Mouse (Mus musculus): Measurements from ENCODE around the gene Itgb1. TPM values are rescaled to one million over a fixed set of nuclear protein-coding genes. Genes with fewer than 3 reads are reported as not detected.

Gene Itgb1
- polyA plus RNA-seq, 1 experiment from 2014 or later, result 288 TPM

GRCm38 (mm10) chr8:128675848-128676629, 9.4 kb upstream of the Itgb1 start:
- H3K27me3 ChIP-seq (ENCODE audit: control insufficient read depth, insufficient read depth, low read length), result no peaks in the 10 kb centered on the region
- no peaks in the 10 kb centered on the region for H3K36me3 ChIP-seq (ENCODE audit: control insufficient read depth, insufficient read depth, low read length)
- WGBS, result 78% methylated on average over 3 of the region's 3 CpGs
- no peaks in the 10 kb centered on the region for H3K4me1 ChIP-seq (ENCODE audit: control insufficient read depth, insufficient read depth, low read length)
- no peak overlapping the region for H3K4me2 ChIP-seq (replicated peaks; ENCODE audit: low read depth, low read length)
- no peaks in the 10 kb centered on the region for H3K9me3 ChIP-seq (ENCODE audit: control insufficient read depth, low read length)
- H3K27ac ChIP-seq (ENCODE audit: low read depth, low read length), result no peak overlapping the region
- 0 out of 2 replicates have a peak, but pooled peaks have one; percentile 16 for ATAC-seq (ENCODE audit: low FRiP score, low TSS enrichment)
- no peak overlapping the region for H3K4me3 ChIP-seq (ENCODE audit: low read length)
- no peak overlapping the region for H3K9ac ChIP-seq (ENCODE audit: low read depth, low read length)

GRCm38 (mm10) chr8:128679909-128680308, 5.5 kb upstream of the Itgb1 start:
- 56% methylated on average over 2 of the region's 2 CpGs for WGBS
- no peak overlapping the region for H3K4me3 ChIP-seq (ENCODE audit: low read length)
- H3K9me3 ChIP-seq (ENCODE audit: control insufficient read depth, low read length), result no peaks in the 10 kb centered on the region
- ATAC-seq (ENCODE audit: low FRiP score, low TSS enrichment), result peak; percentile 65
- H3K27ac ChIP-seq (ENCODE audit: low read depth, low read length), result peak overlapping the region; percentile 52
- H3K9ac ChIP-seq (ENCODE audit: low read depth, low read length), result no peak overlapping the region
- no peaks in the 10 kb centered on the region for H3K36me3 ChIP-seq (ENCODE audit: control insufficient read depth, insufficient read depth, low read length)
- H3K27me3 ChIP-seq (ENCODE audit: control insufficient read depth, insufficient read depth, low read length), result no peaks in the 10 kb centered on the region
- H3K4me1 ChIP-seq (ENCODE audit: control insufficient read depth, insufficient read depth, low read length), result 0 out of 2 replicates have a peak, but pooled peaks cover 3% of the 10 kb centered on the region
- H3K4me2 ChIP-seq (replicated peaks; ENCODE audit: low read depth, low read length), result no peak overlapping the region

GRCm38 (mm10) chr8:128680548-128681325, 4.7 kb upstream of the Itgb1 start:
- H3K9ac ChIP-seq (ENCODE audit: low read depth, low read length), result no peak overlapping the region
- peak overlapping the region; percentile 52; the same call in 1 of the 2 replicates for H3K27ac ChIP-seq (ENCODE audit: low read depth, low read length)
- no peaks in the 10 kb centered on the region for H3K9me3 ChIP-seq (ENCODE audit: control insufficient read depth, low read length)
- H3K4me1 ChIP-seq (ENCODE audit: control insufficient read depth, insufficient read depth, low read length), result 0 out of 2 replicates have a peak, but pooled peaks cover 3% of the 10 kb centered on the region
- no peak overlapping the region for H3K4me3 ChIP-seq (ENCODE audit: low read length)
- H3K36me3 ChIP-seq (ENCODE audit: control insufficient read depth, insufficient read depth, low read length), result no peaks in the 10 kb centered on the region
- WGBS, result 91% methylated on average over 2 of the region's 2 CpGs
- no peaks in the 10 kb centered on the region for H3K27me3 ChIP-seq (ENCODE audit: control insufficient read depth, insufficient read depth, low read length)
- no peak overlapping the region for H3K4me2 ChIP-seq (replicated peaks; ENCODE audit: low read depth, low read length)
- ATAC-seq (ENCODE audit: low FRiP score, low TSS enrichment), result no peak

- Histone ChIP-seq H3K36me3 (ENCODE audit: control insufficient read depth, insufficient read depth, low read length) (no peaks in the 10 kb centered on the region), H3K4me2 (replicated peaks; ENCODE audit: low read depth, low read length) (no peak overlapping the region), H3K4me1 (ENCODE audit: control insufficient read depth, insufficient read depth, low read length) (0 out of 2 replicates have a peak, but pooled peaks cover 3% of the 10 kb centered on the region), H3K27me3 (ENCODE audit: control insufficient read depth, insufficient read depth, low read length) (no peaks in the 10 kb centered on the region), H3K4me3 (ENCODE audit: low read length) (no peak overlapping the region), H3K9me3 (ENCODE audit: control insufficient read depth, low read length) (no peaks in the 10 kb centered on the region), H3K27ac (ENCODE audit: low read depth, low read length) (no peak overlapping the region), H3K9ac (ENCODE audit: low read depth, low read length) (no peak overlapping the region)
- no peak for ATAC-seq (ENCODE audit: low FRiP score, low TSS enrichment)
- 93% methylated on average over 3 of the region's 3 CpGs for whole genome bisulfite sequencing
These were observed 3.5 kb upstream of the Itgb1 start for GRCm38 (mm10) chr8:128681970-128682369.

GRCm38 (mm10) chr8:128684609-128685506, 596 bp upstream of the Itgb1 start:
- 8% methylated on average over 25 of the region's 25 CpGs for WGBS
- no peaks in the 10 kb centered on the region for H3K9me3 ChIP-seq (ENCODE audit: control insufficient read depth, low read length)
- H3K27ac ChIP-seq (ENCODE audit: low read depth, low read length), result peak overlapping the region; percentile 99
- peak; percentile 38; the same call in 1 of the 2 replicates for ATAC-seq (ENCODE audit: low FRiP score, low TSS enrichment)
- peaks cover 15% of the 10 kb centered on the region; the same call in 1 of the 2 replicates for H3K4me1 ChIP-seq (ENCODE audit: control insufficient read depth, insufficient read depth, low read length)
- peak overlapping the region; percentile 99 for H3K9ac ChIP-seq (ENCODE audit: low read depth, low read length)
- H3K4me3 ChIP-seq (ENCODE audit: low read length), result peak overlapping the region; percentile 93
- H3K36me3 ChIP-seq (ENCODE audit: control insufficient read depth, insufficient read depth, low read length), result no peaks in the 10 kb centered on the region
- H3K27me3 ChIP-seq (ENCODE audit: control insufficient read depth, insufficient read depth, low read length), result no peaks in the 10 kb centered on the region
- H3K4me2 ChIP-seq (replicated peaks; ENCODE audit: low read depth, low read length), result peak overlapping the region; percentile 76

- Histone ChIP-seq H3K4me3 (ENCODE audit: low read length) (peak overlapping the region; percentile 93), H3K27ac (ENCODE audit: low read depth, low read length) (peak overlapping the region; percentile 99; the same call in 1 of the 2 replicates), H3K27me3 (ENCODE audit: control insufficient read depth, insufficient read depth, low read length) (no peaks in the 10 kb centered on the region), H3K9ac (ENCODE audit: low read depth, low read length) (peak overlapping the region; percentile 99), H3K4me1 (ENCODE audit: control insufficient read depth, insufficient read depth, low read length) (peaks cover 19% of the 10 kb centered on the region), H3K4me2 (replicated peaks; ENCODE audit: low read depth, low read length) (peak overlapping the region; percentile 38), H3K9me3 (ENCODE audit: control insufficient read depth, low read length) (no peaks in the 10 kb centered on the region), H3K36me3 (ENCODE audit: control insufficient read depth, insufficient read depth, low read length) (no peaks in the 10 kb centered on the region)
- ATAC-seq (ENCODE audit: low FRiP score, low TSS enrichment), result no peak
- 0% methylated on average over 2 of the region's 2 CpGs for WGBS
These were observed 1.1 kb downstream of the Itgb1 start for GRCm38 (mm10) chr8:128686429-128686990.

- 74% methylated on average over 3 of the region's 3 CpGs for WGBS
- ATAC-seq (ENCODE audit: low FRiP score, low TSS enrichment), result no peak
These were observed 3.2 kb downstream of the Itgb1 start for GRCm38 (mm10) chr8:128688679-128689078.

GRCm38 (mm10) chr8:128690056-128690455, 4.6 kb downstream of the Itgb1 start:
- no peak overlapping the region for H3K9ac ChIP-seq (ENCODE audit: low read depth, low read length)
- no peak overlapping the region for H3K4me2 ChIP-seq (replicated peaks; ENCODE audit: low read depth, low read length)
- no peak overlapping the region for H3K27ac ChIP-seq (ENCODE audit: low read depth, low read length)
- no peak overlapping the region for H3K4me3 ChIP-seq (ENCODE audit: low read length)
- no peaks in the 10 kb centered on the region for H3K36me3 ChIP-seq (ENCODE audit: control insufficient read depth, insufficient read depth, low read length)
- no peaks in the 10 kb centered on the region for H3K27me3 ChIP-seq (ENCODE audit: control insufficient read depth, insufficient read depth, low read length)
- 65% methylated on average over 1 of the region's 1 CpGs for WGBS
- H3K4me1 ChIP-seq (ENCODE audit: control insufficient read depth, insufficient read depth, low read length), result peaks cover 16% of the 10 kb centered on the region
- H3K9me3 ChIP-seq (ENCODE audit: control insufficient read depth, low read length), result no peaks in the 10 kb centered on the region
- ATAC-seq (ENCODE audit: low FRiP score, low TSS enrichment), result no peak

More at GRCm38 (mm10) chr8:128688679-128689078, 3.2 kb downstream of the Itgb1 start:
- H3K9ac ChIP-seq (ENCODE audit: low read depth, low read length), result no peak overlapping the region
- H3K4me2 ChIP-seq (replicated peaks; ENCODE audit: low read depth, low read length), result no peak overlapping the region
- no peaks in the 10 kb centered on the region for H3K36me3 ChIP-seq (ENCODE audit: control insufficient read depth, insufficient read depth, low read length)
- H3K27me3 ChIP-seq (ENCODE audit: control insufficient read depth, insufficient read depth, low read length), result no peaks in the 10 kb centered on the region
- H3K4me1 ChIP-seq (ENCODE audit: control insufficient read depth, insufficient read depth, low read length), result peaks cover 19% of the 10 kb centered on the region
- no peak overlapping the region for H3K4me3 ChIP-seq (ENCODE audit: low read length)
- H3K27ac ChIP-seq (ENCODE audit: low read depth, low read length), result no peak overlapping the region
- H3K9me3 ChIP-seq (ENCODE audit: control insufficient read depth, low read length), result no peaks in the 10 kb centered on the region
